Mouse (Mus musculus): Measurements from ENCODE around the gene Rps11. TPM values are rescaled to one million over a fixed set of nuclear protein-coding genes. Genes with fewer than 3 reads are reported as not detected.
"Not testable (repeated sequence)": the region's sequence is repeated elsewhere in the genome, so short reads cannot be mapped to it uniquely, and the experiment has no call there.

Rps11 gene
- polyA plus RNA-seq, 1 experiment from 2014 or later, result 1,389 TPM

GRCm38 (mm10) chr7:45129776-45130512, 5.7 kb upstream of the Rps11 start:
- Histone ChIP-seq H3K27ac (ENCODE audit: low read depth, low read length) (peak overlapping the region; percentile 93), H3K4me3 (ENCODE audit: low read depth, low read length) (peak overlapping the region; percentile 38)
- DNase-seq (ENCODE audit: low spot score), result no peak

GRCm38 (mm10) chr7:45129318-45129717, 5.1 kb upstream of the Rps11 start:
- Histone ChIP-seq H3K27me3 (ENCODE audit: control insufficient read depth, insufficient read depth, low read length) (no peaks in the 10 kb centered on the region), H3K4me2 (replicated peaks; ENCODE audit: low read depth, low read length) (peak overlapping the region; percentile 45), H3K4me1 (replicated peaks; ENCODE audit: control insufficient read depth, insufficient read depth, low read length) (peaks cover 8% of the 10 kb centered on the region), H3K27ac (ENCODE audit: low read depth, low read length) (peak overlapping the region; percentile 93), H3K4me3 (ENCODE audit: low read depth, low read length) (peak overlapping the region; percentile 38), H3K9me3 (ENCODE audit: control insufficient read depth, low read length) (no peaks in the 10 kb centered on the region), H3K36me3 (ENCODE audit: control insufficient read depth, insufficient read depth, low read length) (peaks cover 21% of the 10 kb centered on the region), H3K9ac (ENCODE audit: low read depth, low read length) (peak overlapping the region; percentile 70)
- DNase-seq (ENCODE audit: low spot score), result peak; percentile 80
- under 1% methylated on average over 17 of the region's 17 CpGs for WGBS
- ATAC-seq (ENCODE audit: low FRiP score), result no peak

More at GRCm38 (mm10) chr7:45129776-45130512, 5.7 kb upstream of the Rps11 start:
- ATAC-seq (ENCODE audit: low FRiP score), result no peak
- Histone ChIP-seq H3K4me1 (replicated peaks; ENCODE audit: control insufficient read depth, insufficient read depth, low read length) (peaks cover 8% of the 10 kb centered on the region), H3K36me3 (ENCODE audit: control insufficient read depth, insufficient read depth, low read length) (peaks cover 21% of the 10 kb centered on the region), H3K9ac (ENCODE audit: low read depth, low read length) (peak overlapping the region; percentile 70), H3K4me2 (replicated peaks; ENCODE audit: low read depth, low read length) (peak overlapping the region; percentile 45), H3K9me3 (ENCODE audit: control insufficient read depth, low read length) (no peaks in the 10 kb centered on the region), H3K27me3 (ENCODE audit: control insufficient read depth, insufficient read depth, low read length) (no peaks in the 10 kb centered on the region)
- 44% methylated on average over 15 of the region's 15 CpGs for WGBS

GRCm38 (mm10) chr7:45128624-45129246, 4.5 kb upstream of the Rps11 start, which contains the start of gene Rpl13a:
Rpl13a (minus strand) TSS chr7:45128761.
- Histone ChIP-seq H3K4me3 (ENCODE audit: low read depth, low read length) (peak within 1 kb of the TSS; percentile 99), H3K9me3 (ENCODE audit: control insufficient read depth, low read length) (no peaks in the 10 kb centered on the region), H3K27ac (ENCODE audit: low read depth, low read length) (peak within 1 kb of the TSS; percentile 93), H3K36me3 (ENCODE audit: control insufficient read depth, insufficient read depth, low read length) (peaks cover 21% of the 10 kb centered on the region), H3K4me2 (replicated peaks; ENCODE audit: low read depth, low read length) (peak within 1 kb of the TSS; percentile 93), H3K9ac (ENCODE audit: low read depth, low read length) (peak within 1 kb of the TSS; percentile 100), H3K4me1 (replicated peaks; ENCODE audit: control insufficient read depth, insufficient read depth, low read length) (peaks cover 8% of the 10 kb centered on the region), H3K27me3 (ENCODE audit: control insufficient read depth, insufficient read depth, low read length) (no peaks in the 10 kb centered on the region)
- under 1% methylated on average over 48 of the region's 48 CpGs for WGBS
- ATAC-seq (ENCODE audit: low FRiP score) (peak; percentile 94), DNase-seq (ENCODE audit: low spot score) (peak; percentile 98)

GRCm38 (mm10) chr7:45127700-45128224, 3.5 kb upstream of the Rps11 start:
- peak overlapping the region; percentile 99 for H3K4me3 ChIP-seq (ENCODE audit: low read depth, low read length)
- DNase-seq (ENCODE audit: low spot score) (peak; percentile 31), ATAC-seq (ENCODE audit: low FRiP score) (no peak)
- peak overlapping the region; percentile 93 for H3K4me2 ChIP-seq (replicated peaks; ENCODE audit: low read depth, low read length)
- peaks cover 8% of the 10 kb centered on the region for H3K4me1 ChIP-seq (replicated peaks; ENCODE audit: control insufficient read depth, insufficient read depth, low read length)
- no peaks in the 10 kb centered on the region for H3K9me3 ChIP-seq (ENCODE audit: control insufficient read depth, low read length)
- 1% methylated on average over 6 of the region's 6 CpGs for WGBS
- peaks cover 22% of the 10 kb centered on the region for H3K36me3 ChIP-seq (ENCODE audit: control insufficient read depth, insufficient read depth, low read length)
- H3K27me3 ChIP-seq (ENCODE audit: control insufficient read depth, insufficient read depth, low read length), result no peaks in the 10 kb centered on the region
- peak overlapping the region; percentile 100 for H3K9ac ChIP-seq (ENCODE audit: low read depth, low read length)
- peak overlapping the region; percentile 84 for H3K27ac ChIP-seq (ENCODE audit: low read depth, low read length)

GRCm38 (mm10) chr7:45126844-45127699, 2.8 kb upstream of the Rps11 start:
- 60% methylated on average over 21 of the region's 21 CpGs for WGBS
- no peaks in the 10 kb centered on the region for H3K9me3 ChIP-seq (ENCODE audit: control insufficient read depth, low read length)
- DNase-seq (ENCODE audit: low spot score), result peak; percentile 34

GRCm38 (mm10) chr7:45126147-45126843, 2.1 kb upstream of the Rps11 start:
- H3K4me1 ChIP-seq (replicated peaks; ENCODE audit: control insufficient read depth, insufficient read depth, low read length), result peaks cover 8% of the 10 kb centered on the region
- H3K9ac ChIP-seq (ENCODE audit: low read depth, low read length), result peak overlapping the region; percentile 100; the same call in 1 of the 2 replicates
- peaks cover 35% of the 10 kb centered on the region for H3K36me3 ChIP-seq (ENCODE audit: control insufficient read depth, insufficient read depth, low read length)
- H3K9me3 ChIP-seq (ENCODE audit: control insufficient read depth, low read length), result no peaks in the 10 kb centered on the region
- ATAC-seq (ENCODE audit: low FRiP score) (no peak), DNase-seq (ENCODE audit: low spot score) (no peak)
- no peaks in the 10 kb centered on the region for H3K27me3 ChIP-seq (ENCODE audit: control insufficient read depth, insufficient read depth, low read length)
- peak overlapping the region; percentile 99; the same call in 1 of the 2 replicates for H3K4me3 ChIP-seq (ENCODE audit: low read depth, low read length)
- WGBS, result 78% methylated on average over 17 of the region's 17 CpGs
- H3K4me2 ChIP-seq (replicated peaks; ENCODE audit: low read depth, low read length), result peak overlapping the region; percentile 93
- peak overlapping the region; percentile 84; the same call in 1 of the 2 replicates for H3K27ac ChIP-seq (ENCODE audit: low read depth, low read length)

More at GRCm38 (mm10) chr7:45126844-45127699, 2.8 kb upstream of the Rps11 start:
- Histone ChIP-seq H3K9ac (ENCODE audit: low read depth, low read length) (peak overlapping the region; percentile 100), H3K4me2 (replicated peaks; ENCODE audit: low read depth, low read length) (peak overlapping the region; percentile 93), H3K27ac (ENCODE audit: low read depth, low read length) (peak overlapping the region; percentile 84), H3K4me3 (ENCODE audit: low read depth, low read length) (peak overlapping the region; percentile 99), H3K36me3 (ENCODE audit: control insufficient read depth, insufficient read depth, low read length) (peaks cover 27% of the 10 kb centered on the region), H3K27me3 (ENCODE audit: control insufficient read depth, insufficient read depth, low read length) (no peaks in the 10 kb centered on the region), H3K4me1 (replicated peaks; ENCODE audit: control insufficient read depth, insufficient read depth, low read length) (peaks cover 8% of the 10 kb centered on the region)
- no peak for ATAC-seq (ENCODE audit: low FRiP score)

GRCm38 (mm10) chr7:45125649-45126048, 1.4 kb upstream of the Rps11 start:
- not testable (repeated sequence) for H3K4me1 ChIP-seq (replicated peaks; ENCODE audit: control insufficient read depth, insufficient read depth, low read length); H3K9me3 ChIP-seq (ENCODE audit: control insufficient read depth, low read length); H3K4me2 ChIP-seq (replicated peaks; ENCODE audit: low read depth, low read length); H3K27ac ChIP-seq (ENCODE audit: low read depth, low read length); DNase-seq (ENCODE audit: low spot score); ATAC-seq (ENCODE audit: low FRiP score); H3K9ac ChIP-seq (ENCODE audit: low read depth, low read length); H3K27me3 ChIP-seq (ENCODE audit: control insufficient read depth, insufficient read depth, low read length)
- 61% methylated on average over 5 of the region's 5 CpGs for WGBS
- Histone ChIP-seq H3K4me3 (ENCODE audit: low read depth, low read length) (peak overlapping the region; percentile 6; the same call in 1 of the 2 replicates), H3K36me3 (ENCODE audit: control insufficient read depth, insufficient read depth, low read length) (peaks cover 39% of the 10 kb centered on the region)

Measured in hindbrain, embryonic 11.5 days (tissue).